Mouse (Mus musculus) embryonic facial prominence, embryonic 10.5 days (tissue): Measurements from ENCODE around the gene Zfp185. TPM values are rescaled to one million over a fixed set of nuclear protein-coding genes. Genes with fewer than 3 reads are reported as not detected.
"Not testable (repeated sequence)": the region's sequence is repeated elsewhere in the genome, so short reads cannot be mapped to it uniquely, and the experiment has no call there.

ENCODE experiments used
- DNase-seq: peaks from one replicate; pipeline ENCODE4 v3.0.0-alpha.2; 2017; ENCODE audit warnings: low spot score
- H3K27ac ChIP-seq: fragments of 300-500 bp; sonication (generic); replicated peaks from 2 replicates; pipeline ENCODE4 v1.5.1; 2016; ENCODE audit warnings: mild to moderate bottlenecking
- H3K27me3 ChIP-seq: fragments of 300-500 bp; sonication (generic); replicated peaks from 2 replicates; pipeline ENCODE4 v1.6.1; 2016; ENCODE audit warnings: low read depth, mild to moderate bottlenecking; ENCODE audit not compliant: poor library complexity, severe bottlenecking
- H3K36me3 ChIP-seq: fragments of 300-500 bp; sonication (generic); replicated peaks from 2 replicates; pipeline ENCODE4 v1.6.1; 2016; ENCODE audit warnings: mild to moderate bottlenecking, moderate library complexity
- H3K4me1 ChIP-seq: fragments of 300-500 bp; sonication (generic); 2 replicates; pipeline ENCODE4 v1.6.1; 2016
- H3K4me3 ChIP-seq: fragments of 300-500 bp; sonication (generic); 2 replicates; pipeline ENCODE4 v1.5.1; 2016; ENCODE audit warnings: mild to moderate bottlenecking, moderate library complexity
- H3K9me3 ChIP-seq: fragments of 300-500 bp; sonication (generic); 2 replicates; pipeline ENCODE4 v1.6.1; 2016; ENCODE audit warnings: mild to moderate bottlenecking
- WGBS: fragments of 180-500 bp; shearing (Covaris S2); methylation state at CpG from one replicate; pipeline ENCODE4 v1.1.7; 2016; 5-methylcytosine and 5-hydroxymethylcytosine counted together
- microRNA counts: library from miRNA; unstranded; fragments of <30 nt; microRNA quantifications from one replicate; lab custom pipeline; 2017
- microRNA-seq: library from miRNA; unstranded; fragments of <30 nt; microRNA quantifications from one replicate; pipeline ENCODE4, GENCODE M21; 2017
- polyA plus RNA-seq: library from polyadenylated mRNA; unstranded; fragments of >200 nt; fragmentation: Nextera tagmentation; extraction: Ambion mirVana; gene quantifications from 2 replicates; pipeline ENCODE4 v1.2.1, GENCODE M21; 2016

The Zfp185 gene
- polyA plus RNA-seq, 1 experiment from 2014 or later = 5.6 TPM

- not testable (repeated sequence) for H3K4me3 ChIP-seq, H3K4me1 ChIP-seq, H3K9me3 ChIP-seq, H3K27ac ChIP-seq, DNase-seq, H3K36me3 ChIP-seq
- 67% methylated on average over 2 of the region's 5 CpGs for WGBS
- H3K27me3 ChIP-seq = peaks cover 42% of the 10 kb centered on the region
Observed at GRCm38 (mm10) chrX:73066765-73067312, 79.7 kb downstream of the Zfp185 start.

MicroRNAs within 50 kb of the gene (microRNA counts, 519-probe panel; counts per million panel counts)
- microRNA mmu-miR-2137 (lab: Ali Mortazavi, UCI) = 2,731 counts per million, percentile 66 among the panel's probes with 10 or more counts

Small RNA genes within 50 kb of the gene (microRNA-seq; reads per million reads assigned to microRNA genes)
- 29.0 reads per million, percentile 34 among the genes with 10 or more reads in this experiment for gene Mir2137

Other genes with a start within 250 kb of the Zfp185 start
- gene Gabrq, start 162.2 kb upstream of the Zfp185 start, polyA plus RNA-seq = 0.18 and 0.24 TPM in 2 replicates
- 91.1 and 94.6 TPM in 2 replicates for gene Cetn2, start 68.9 kb upstream of the Zfp185 start, polyA plus RNA-seq
- 34.0 and 36.4 TPM in 2 replicates for gene Nsdhl, start 68.8 kb upstream of the Zfp185 start, polyA plus RNA-seq
- gene Pnma5, start 49.8 kb downstream of the Zfp185 start, polyA plus RNA-seq = 0.09 TPM in 1 of 2 replicates, not detected in the other
- gene Pnma3, start 77.4 kb downstream of the Zfp185 start, polyA plus RNA-seq = 0.14 and 0.37 TPM in 2 replicates
- 0.64 and 0.65 TPM in 2 replicates for gene Xlr4a, start 95.1 kb downstream of the Zfp185 start, polyA plus RNA-seq
- gene Xlr3a, start 109.8 kb downstream of the Zfp185 start, polyA plus RNA-seq = 2.5 and 3.5 TPM in 2 replicates
- 0.09 and 0.16 TPM in 2 replicates for gene Gm14685, start 129.7 kb downstream of the Zfp185 start, polyA plus RNA-seq
- not detected in 2 replicates for gene Xlr5b, start 161.5 kb downstream of the Zfp185 start, polyA plus RNA-seq
- 0.12 TPM in 1 of 2 replicates, not detected in the other for gene DXBay18, start 162.1 kb downstream of the Zfp185 start, polyA plus RNA-seq
- not detected in 2 replicates for gene Spin2d, start 189.7 kb downstream of the Zfp185 start, polyA plus RNA-seq
- 11.7 and 12.6 TPM in 2 replicates for gene Xlr3b, start 204.9 kb downstream of the Zfp185 start, polyA plus RNA-seq
- gene Xlr4b, start 227.0 kb downstream of the Zfp185 start, polyA plus RNA-seq = 0.65 TPM in 1 of 2 replicates, not detected in the other
- gene F8a, start 241.0 kb downstream of the Zfp185 start, polyA plus RNA-seq = 8.4 and 9.4 TPM in 2 replicates